In the genomic region with DNA sequence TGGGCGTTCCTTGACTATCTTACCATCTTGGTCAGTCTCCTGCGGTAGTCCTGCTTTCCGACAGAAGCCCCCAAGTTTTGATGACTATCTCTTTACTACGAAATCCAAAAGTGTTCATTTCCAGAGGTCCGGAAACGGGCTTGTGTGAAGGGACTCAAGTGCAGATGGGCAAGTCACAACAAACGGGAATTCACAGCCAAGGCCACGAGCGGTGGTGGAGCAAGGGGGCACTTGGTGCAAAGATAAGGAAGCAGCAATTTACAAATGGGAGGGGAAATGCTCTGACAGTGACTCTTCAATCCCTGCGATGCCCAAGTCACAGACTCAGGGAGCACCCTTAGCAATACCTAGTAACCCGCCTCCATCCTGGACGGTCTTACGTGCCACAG, we compare ENCODE assay signal across 8 mouse cellular contexts. TPM values are rescaled to one million over a fixed set of nuclear protein-coding genes. Genes with fewer than 3 reads are reported as not detected.
A peak's percentile ranks its signal among the peaks of the same experiment; 100 is the strongest.
DNase-seq lines count a peak whose midpoint lies in the region; ATAC-seq lines count a peak whose summit lies in the region.

No protein-coding gene starts in this region.

- H3K36me3 ChIP-seq in lung, embryonic 16.5 days (ENCODE audit: control insufficient read depth, insufficient read depth, low read length), result peaks cover 21% of the 10 kb centered on the region
- H3K36me3 ChIP-seq in limb, embryonic 11.5 days (ENCODE audit: control insufficient read depth, insufficient read depth, low read length), result peaks cover 6% of the 10 kb centered on the region; the same call in 1 of the 2 replicates
- peaks cover 16% of the 10 kb centered on the region for H3K36me3 ChIP-seq in neural tube, embryonic 15.5 days

- peak overlapping the region; percentile 64 for H3K4me2 ChIP-seq in lung, embryonic 16.5 days (ENCODE audit: low read depth, low read length)
- H3K4me2 ChIP-seq in limb, embryonic 11.5 days (ENCODE audit: low read depth, severe bottlenecking), result peak overlapping the region; percentile 56
- H3K4me2 ChIP-seq in neural tube, embryonic 15.5 days, result peak overlapping the region; percentile 78

- peaks cover 48% of the 10 kb centered on the region for H3K4me1 ChIP-seq in lung, embryonic 16.5 days (replicated peaks; ENCODE audit: control insufficient read depth, insufficient read depth, low read length)
- H3K4me1 ChIP-seq in limb, embryonic 11.5 days (ENCODE audit: control insufficient read depth, insufficient read depth, low read length), result peaks cover 31% of the 10 kb centered on the region
- H3K4me1 ChIP-seq in neural tube, embryonic 15.5 days, result peaks cover 56% of the 10 kb centered on the region

- no peaks in the 10 kb centered on the region for H3K9me3 ChIP-seq in lung, embryonic 16.5 days (ENCODE audit: control insufficient read depth, low read length)
- no peaks in the 10 kb centered on the region for H3K9me3 ChIP-seq in limb, embryonic 11.5 days (ENCODE audit: control insufficient read depth, low read length)
- no peaks in the 10 kb centered on the region for H3K9me3 ChIP-seq in neural tube, embryonic 15.5 days (replicated peaks)

- H3K27ac ChIP-seq in lung, embryonic 16.5 days (ENCODE audit: low read length), result peak overlapping the region; percentile 96
- H3K27ac ChIP-seq in limb, embryonic 11.5 days (replicated peaks; ENCODE audit: low read depth, low read length), result peak overlapping the region; percentile 74
- peak overlapping the region; percentile 84 for H3K27ac ChIP-seq in neural tube, embryonic 15.5 days (replicated peaks)

- WGBS in lung, embryonic 16.5 days, result 7% methylated on average over 13 of the region's 13 CpGs
- 9% methylated on average over 13 of the region's 13 CpGs for WGBS in limb, embryonic 11.5 days
- 11% methylated on average over 13 of the region's 13 CpGs for WGBS in neural tube, embryonic 15.5 days

- peak overlapping the region; percentile 93 for H3K4me3 ChIP-seq in lung, embryonic 16.5 days (ENCODE audit: low read length)
- peak overlapping the region; percentile 75 for H3K4me3 ChIP-seq in limb, embryonic 11.5 days (ENCODE audit: low read depth, low read length)
- peak overlapping the region; percentile 77 for H3K4me3 ChIP-seq in neural tube, embryonic 15.5 days (replicated peaks)

- no peaks in the 10 kb centered on the region for H3K27me3 ChIP-seq in lung, embryonic 16.5 days (ENCODE audit: control insufficient read depth, insufficient read depth, low read depth, low read length)
- no peaks in the 10 kb centered on the region for H3K27me3 ChIP-seq in limb, embryonic 11.5 days (ENCODE audit: control insufficient read depth, insufficient read depth, low read length)
- H3K27me3 ChIP-seq in neural tube, embryonic 15.5 days (replicated peaks), result no peaks in the 10 kb centered on the region

- peak overlapping the region; percentile 64 for H3K9ac ChIP-seq in lung, embryonic 16.5 days (ENCODE audit: low read length)
- peak overlapping the region; percentile 51 for H3K9ac ChIP-seq in limb, embryonic 11.5 days (ENCODE audit: low read length)
- peak overlapping the region; percentile 45 for H3K9ac ChIP-seq in neural tube, embryonic 15.5 days (replicated peaks)

- DNase-seq in lung, postnatal 25 days (ENCODE audit: low spot score), result no peak
- DNase-seq in limb, embryonic 11.5 days (ENCODE audit: low spot score), result no peak
- no peak for DNase-seq in right cerebral cortex, postnatal 10 days (ENCODE audit: low spot score in 2 of 2)
- DNase-seq in natural killer cell, adult 2 months (ENCODE audit: low spot score in 2 of 2), result no peak
- DNase-seq in retina, embryonic 14.5 days (ENCODE audit: low spot score), result no peak

- peak; percentile 3 for ATAC-seq in lung, embryonic 16.5 days (ENCODE audit: low read depth)
- ATAC-seq in erythroblast, adult 5-6 weeks (replicated peaks; ENCODE audit: low FRiP score, poor library complexity, severe bottlenecking), result peak; percentile 12
- no peak for ATAC-seq in limb, embryonic 11.5 days (ENCODE audit: insufficient number of reproducible peaks, low FRiP score, low TSS enrichment, low read depth)
- ATAC-seq in neural tube, embryonic 15.5 days (ENCODE audit: low FRiP score), result peak; percentile 11

RNA-seq across cellular contexts. Expression of a gene that starts 2.8 kb away (rescaled TPM):
- polyA plus RNA-seq in lung, embryonic 16.5 days (2015; fragmentation: Nextera tagmentation; extraction: Ambion mirVana), result 8.4 and 9.2 TPM in 2 replicates
- total RNA-seq in erythroblast, adult 5-6 weeks (2015; ENCODE audit: low replicate concordance), result 0.19 TPM in 1 of 2 replicates, not detected in the other
- not detected in 2 replicates for total RNA-seq in erythroblast, adult 5-6 weeks (2017; ENCODE audit: low replicate concordance)
- polyA plus RNA-seq in limb, embryonic 11.5 days (2014; fragmentation: Nextera tagmentation; extraction: Ambion mirVana), result 5.5 and 5.6 TPM in 2 replicates
- polyA plus RNA-seq in neural tube, embryonic 15.5 days (2015; fragmentation: Nextera tagmentation; extraction: Ambion mirVana), result 3.3 and 3.6 TPM in 2 replicates

RNA-seq across cellular contexts. Expression of a gene that starts 3.7 kb away (rescaled TPM):
- polyA plus RNA-seq in lung, embryonic 16.5 days (2015; fragmentation: Nextera tagmentation; extraction: Ambion mirVana), result 227 and 230 TPM in 2 replicates
- 62.9 and 78.4 TPM in 2 replicates for total RNA-seq in erythroblast, adult 5-6 weeks (2015; ENCODE audit: low replicate concordance)
- total RNA-seq in erythroblast, adult 5-6 weeks (2017; ENCODE audit: low replicate concordance), result 48.0 and 62.1 TPM in 2 replicates
- polyA plus RNA-seq in limb, embryonic 11.5 days (2014; fragmentation: Nextera tagmentation; extraction: Ambion mirVana), result 260 and 264 TPM in 2 replicates
- 237 and 260 TPM in 2 replicates for polyA plus RNA-seq in neural tube, embryonic 15.5 days (2015; fragmentation: Nextera tagmentation; extraction: Ambion mirVana)

RNA-seq across cellular contexts. Expression of a gene that starts 13.3 kb away (rescaled TPM):
- polyA plus RNA-seq in lung, embryonic 16.5 days (2015; fragmentation: Nextera tagmentation; extraction: Ambion mirVana), result 52.8 and 59.4 TPM in 2 replicates
- 269 and 282 TPM in 2 replicates for total RNA-seq in erythroblast, adult 5-6 weeks (2015; ENCODE audit: low replicate concordance)
- total RNA-seq in erythroblast, adult 5-6 weeks (2017; ENCODE audit: low replicate concordance), result 89.5 and 162 TPM in 2 replicates
- 13.2 and 13.6 TPM in 2 replicates for polyA plus RNA-seq in limb, embryonic 11.5 days (2014; fragmentation: Nextera tagmentation; extraction: Ambion mirVana)
- polyA plus RNA-seq in neural tube, embryonic 15.5 days (2015; fragmentation: Nextera tagmentation; extraction: Ambion mirVana), result 32.0 and 46.6 TPM in 2 replicates

RNA-seq across cellular contexts. Expression of a gene that starts 22.6 kb away (rescaled TPM):
- 13.3 and 111 TPM in 2 replicates for polyA plus RNA-seq in lung, embryonic 16.5 days (2015; fragmentation: Nextera tagmentation; extraction: Ambion mirVana)
- total RNA-seq in erythroblast, adult 5-6 weeks (2015; ENCODE audit: low replicate concordance), result not detected in 2 replicates
- not detected in 2 replicates for total RNA-seq in erythroblast, adult 5-6 weeks (2017; ENCODE audit: low replicate concordance)
- polyA plus RNA-seq in limb, embryonic 11.5 days (2014; fragmentation: Nextera tagmentation; extraction: Ambion mirVana), result 2.8 and 4.6 TPM in 2 replicates
- polyA plus RNA-seq in neural tube, embryonic 15.5 days (2015; fragmentation: Nextera tagmentation; extraction: Ambion mirVana), result 11.1 and 12.9 TPM in 2 replicates

RNA-seq across cellular contexts. Expression of a gene that starts 22.7 kb away (rescaled TPM):
- 92.6 and 98.6 TPM in 2 replicates for polyA plus RNA-seq in lung, embryonic 16.5 days (2015; fragmentation: Nextera tagmentation; extraction: Ambion mirVana)
- 8.1 and 11.3 TPM in 2 replicates for total RNA-seq in erythroblast, adult 5-6 weeks (2015; ENCODE audit: low replicate concordance)
- 7.7 and 29.1 TPM in 2 replicates for total RNA-seq in erythroblast, adult 5-6 weeks (2017; ENCODE audit: low replicate concordance)
- polyA plus RNA-seq in limb, embryonic 11.5 days (2014; fragmentation: Nextera tagmentation; extraction: Ambion mirVana), result 68.9 and 78.2 TPM in 2 replicates
- polyA plus RNA-seq in neural tube, embryonic 15.5 days (2015; fragmentation: Nextera tagmentation; extraction: Ambion mirVana), result 90.6 and 97.6 TPM in 2 replicates
